Mouse (Mus musculus): ENCODE results near the gene St6gal2. TPM values are rescaled to one million over a fixed set of nuclear protein-coding genes. Genes with fewer than 3 reads are reported as not detected.

The St6gal2 gene
- polyA plus RNA-seq, 1 experiment from 2014 or later, result 51.2 TPM

Other genes with a start within 250 kb of the St6gal2 start
- not detected in 2 replicates for gene Vmn2r118, start 179.8 kb downstream of the St6gal2 start, polyA plus RNA-seq (2014; fragmentation: Nextera tagmentation; extraction: Ambion mirVana)